Mouse (Mus musculus) heart, embryonic 16.5 days (tissue): ENCODE results near the gene Prss56. TPM values are rescaled to one million over a fixed set of nuclear protein-coding genes. Genes with fewer than 3 reads are reported as not detected.
A peak's percentile ranks its signal among the peaks of the same experiment; 100 is the strongest.

Experiments
- ATAC-seq: fragments of 200-750 bp; cut with Nextera tagmentation; replicated peaks from 2 replicates; pipeline ENCODE4 v1.8.0; 2017; ENCODE audit warnings: moderate number of reproducible peaks; ENCODE audit not compliant: insufficient read depth, low FRiP score; ENCODE audit errors: extremely low read depth
- H3K27ac ChIP-seq: fragments of 300-500 bp; sonication (generic); 2 replicates; pipeline ENCODE4 v1.5.1; 2014; ENCODE audit warnings: mild to moderate bottlenecking, low read length, control low read depth, moderate library complexity
- H3K27me3 ChIP-seq: fragments of 300-500 bp; sonication (generic); 2 replicates; pipeline ENCODE4 v1.6.1; 2014; ENCODE audit warnings: low read length, mixed read lengths; ENCODE audit not compliant: control insufficient read depth, insufficient read depth
- H3K36me3 ChIP-seq: fragments of 300-500 bp; sonication (generic); 2 replicates; pipeline ENCODE4 v1.6.1; 2014; ENCODE audit not compliant: control insufficient read depth, insufficient read depth
- H3K4me1 ChIP-seq: fragments of 300-500 bp; sonication (generic); 2 replicates; pipeline ENCODE4 v1.6.1; 2014; ENCODE audit warnings: low read length, mixed read lengths; ENCODE audit not compliant: control insufficient read depth, insufficient read depth
- H3K4me2 ChIP-seq: fragments of 300-500 bp; sonication (generic); 2 replicates; pipeline ENCODE4 v1.6.1; 2014; ENCODE audit warnings: low read depth, mild to moderate bottlenecking, control low read depth, low read length
- H3K4me3 ChIP-seq: fragments of 300-500 bp; sonication (generic); 2 replicates; pipeline ENCODE4 v1.5.1; 2014; ENCODE audit warnings: mild to moderate bottlenecking, control low read depth, low read length
- H3K9ac ChIP-seq: fragments of 300-500 bp; sonication (generic); 2 replicates; pipeline ENCODE4 v1.6.1; 2014; ENCODE audit warnings: low read length, control low read depth
- H3K9me3 ChIP-seq: fragments of 300-500 bp; sonication (generic); replicated peaks from 2 replicates; pipeline ENCODE4 v1.6.1; 2016; ENCODE audit warnings: low read length; ENCODE audit not compliant: control insufficient read depth
- WGBS: fragments of 180-500 bp; shearing (Covaris S2); extraction: QIAGEN DNeasy Blood & Tissue Kit; methylation state at CpG from one replicate; pipeline ENCODE4 v1.1.7; 2014; 5-methylcytosine and 5-hydroxymethylcytosine counted together
- polyA plus RNA-seq: library from polyadenylated mRNA; unstranded; fragments of >200 nt; fragmentation: Nextera tagmentation; extraction: Ambion mirVana; gene quantifications from 2 replicates; pipeline ENCODE4 v1.2.1, GENCODE M21; 2015

The Prss56 gene
- polyA plus RNA-seq, 1 experiment from 2014 or later = not detected

DNA sequence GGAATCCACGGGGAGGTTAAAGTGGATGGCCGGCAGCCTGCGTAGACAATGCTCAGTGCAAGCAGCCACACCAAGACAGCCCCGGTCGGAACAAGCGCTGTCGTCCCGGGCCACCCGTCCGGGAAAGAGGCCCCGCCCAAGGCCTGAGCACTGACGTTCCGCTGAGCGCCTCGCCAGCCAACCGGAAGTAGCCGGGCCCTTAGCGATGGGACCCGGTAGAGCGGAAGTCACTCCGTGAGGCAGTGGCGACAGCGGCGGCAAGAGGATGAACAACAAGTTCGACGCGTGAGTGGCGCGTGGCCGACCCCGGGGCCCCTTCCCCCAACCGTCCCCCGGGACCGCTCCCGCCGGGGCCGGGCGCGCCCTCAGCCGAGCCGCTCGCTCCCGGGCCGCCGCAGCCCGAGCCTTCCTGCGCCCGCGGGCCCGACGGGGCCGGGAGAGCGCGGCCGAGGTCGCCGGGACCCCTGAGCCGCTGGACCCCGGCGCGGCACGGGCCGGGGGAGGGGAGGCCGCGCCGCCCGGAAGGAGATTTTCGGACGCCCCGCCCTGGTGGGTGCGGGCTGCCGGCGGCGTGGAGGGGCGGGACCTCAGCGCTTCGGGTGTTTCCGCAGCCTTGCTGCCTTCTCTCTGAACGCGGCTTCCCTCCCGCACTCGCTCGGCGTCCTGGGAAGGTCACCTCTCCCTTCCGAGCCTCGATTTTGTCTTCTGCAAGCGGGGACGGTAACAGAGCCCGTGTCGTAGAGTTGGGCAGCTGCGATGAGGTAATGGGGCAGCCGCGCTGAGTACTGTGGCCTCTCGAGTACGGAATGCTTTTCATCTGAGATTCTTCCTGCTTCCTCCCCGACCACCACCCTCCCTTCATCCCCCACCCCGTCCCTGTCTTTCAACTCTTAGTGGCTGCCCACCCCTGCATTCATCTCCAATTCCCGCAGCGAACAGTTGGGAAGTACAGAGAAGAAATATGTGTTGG is 30.9 kb downstream of the Prss56 start, which contains the start of gene Eif4e2:
Gene Eif4e2 (plus strand): TSS at position 180 of the 970 bp plus-strand sequence.
- H3K4me1 ChIP-seq = peaks cover 24% of the 10 kb centered on the region
- H3K4me3 ChIP-seq = peak within 1 kb of the TSS; percentile 82
- H3K4me2 ChIP-seq = peak within 1 kb of the TSS; percentile 92
- peak within 1 kb of the TSS; percentile 99 for H3K27ac ChIP-seq
- H3K9ac ChIP-seq = peak within 1 kb of the TSS; percentile 95
- under 1% methylated on average over 82 of the region's 99 CpGs for WGBS
- no peaks in the 10 kb centered on the region for H3K9me3 ChIP-seq
- no peaks in the 10 kb centered on the region for H3K27me3 ChIP-seq
- ATAC-seq = peak; percentile 97
- no peaks in the 10 kb centered on the region for H3K36me3 ChIP-seq

DNA sequence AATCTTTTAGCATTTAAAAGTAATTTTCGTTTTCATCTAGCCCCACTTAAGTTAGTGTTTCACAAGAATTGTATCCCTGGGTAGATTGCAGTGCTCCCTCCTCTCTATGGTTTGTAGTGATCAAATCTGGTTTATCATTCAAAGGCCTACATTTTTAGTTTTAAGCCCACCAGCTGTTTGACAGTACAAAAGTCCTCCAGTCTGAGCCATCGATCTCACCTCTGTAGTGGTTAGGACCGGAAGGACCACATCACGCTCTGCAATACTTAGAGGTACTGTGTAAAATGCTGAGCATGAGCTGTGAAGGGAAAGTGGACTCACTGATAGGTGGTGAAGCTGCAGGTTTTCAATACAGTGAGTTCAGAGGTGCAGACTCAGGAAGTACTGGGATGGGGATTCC is 31.6 kb downstream of the Prss56 start:
- ATAC-seq = no peak
- peaks cover 24% of the 10 kb centered on the region for H3K4me1 ChIP-seq
- H3K27me3 ChIP-seq = no peaks in the 10 kb centered on the region
- H3K9ac ChIP-seq = peak overlapping the region; percentile 95
- no peaks in the 10 kb centered on the region for H3K9me3 ChIP-seq
- H3K36me3 ChIP-seq = peaks cover 5% of the 10 kb centered on the region
- WGBS = 6% methylated on average over 4 of the region's 4 CpGs
- peak overlapping the region; percentile 99; the same call in 1 of the 2 replicates for H3K27ac ChIP-seq
- H3K4me3 ChIP-seq = peak overlapping the region; percentile 82
- peak overlapping the region; percentile 92 for H3K4me2 ChIP-seq

DNA sequence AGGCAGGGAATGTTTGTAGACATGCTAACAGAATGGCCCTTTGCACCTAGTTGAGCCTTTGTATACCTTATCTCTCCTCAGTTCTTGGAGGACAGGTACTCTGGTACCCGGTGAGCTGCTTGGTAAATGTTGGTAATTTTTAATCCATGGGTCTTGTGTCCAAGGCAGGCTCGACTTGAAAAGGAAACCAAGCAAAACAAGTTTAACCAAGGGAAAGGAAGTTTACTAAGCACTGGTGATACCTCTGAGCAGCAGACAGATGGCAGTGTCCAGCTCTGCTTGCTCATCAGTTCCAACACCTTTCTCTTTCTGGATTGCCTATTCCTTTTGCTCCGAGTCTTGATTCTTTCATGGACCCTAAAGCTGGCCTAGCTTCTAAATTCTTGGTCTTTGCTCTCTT is 34.8 kb downstream of the Prss56 start:
- H3K27me3 ChIP-seq = no peaks in the 10 kb centered on the region
- H3K4me2 ChIP-seq = no peak overlapping the region
- H3K36me3 ChIP-seq = peaks cover 34% of the 10 kb centered on the region
- H3K9ac ChIP-seq = no peak overlapping the region
- 60% methylated on average over 3 of the region's 3 CpGs for WGBS
- H3K27ac ChIP-seq = no peak overlapping the region
- no peaks in the 10 kb centered on the region for H3K9me3 ChIP-seq
- ATAC-seq = no peak
- H3K4me3 ChIP-seq = no peak overlapping the region
- peaks cover 23% of the 10 kb centered on the region for H3K4me1 ChIP-seq

DNA sequence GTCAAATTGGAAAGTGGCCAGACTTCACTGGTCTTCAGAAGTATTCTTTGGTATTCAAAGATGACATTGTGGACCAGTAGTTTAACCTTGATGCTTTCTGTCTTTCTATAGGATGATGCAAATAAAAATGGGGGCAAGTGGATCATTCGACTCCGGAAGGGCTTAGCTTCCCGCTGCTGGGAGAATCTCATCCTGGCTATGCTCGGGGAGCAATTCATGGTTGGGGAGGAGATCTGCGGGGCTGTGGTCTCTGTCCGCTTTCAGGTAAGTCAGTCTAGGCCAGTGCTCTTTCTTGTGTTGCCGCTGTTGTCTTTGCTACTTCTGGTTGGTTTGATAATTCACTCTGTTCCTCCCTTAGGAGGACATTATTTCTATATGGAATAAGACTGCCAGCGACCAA is 42.6 kb downstream of the Prss56 start:
- no peak overlapping the region for H3K27ac ChIP-seq
- H3K4me1 ChIP-seq = no peaks in the 10 kb centered on the region
- 94% methylated on average over 8 of the region's 8 CpGs for WGBS
- no peaks in the 10 kb centered on the region for H3K27me3 ChIP-seq
- H3K4me2 ChIP-seq = no peak overlapping the region
- no peaks in the 10 kb centered on the region for H3K9me3 ChIP-seq
- no peak overlapping the region for H3K9ac ChIP-seq
- ATAC-seq = no peak
- H3K4me3 ChIP-seq = no peak overlapping the region
- H3K36me3 ChIP-seq = peaks cover 79% of the 10 kb centered on the region

DNA sequence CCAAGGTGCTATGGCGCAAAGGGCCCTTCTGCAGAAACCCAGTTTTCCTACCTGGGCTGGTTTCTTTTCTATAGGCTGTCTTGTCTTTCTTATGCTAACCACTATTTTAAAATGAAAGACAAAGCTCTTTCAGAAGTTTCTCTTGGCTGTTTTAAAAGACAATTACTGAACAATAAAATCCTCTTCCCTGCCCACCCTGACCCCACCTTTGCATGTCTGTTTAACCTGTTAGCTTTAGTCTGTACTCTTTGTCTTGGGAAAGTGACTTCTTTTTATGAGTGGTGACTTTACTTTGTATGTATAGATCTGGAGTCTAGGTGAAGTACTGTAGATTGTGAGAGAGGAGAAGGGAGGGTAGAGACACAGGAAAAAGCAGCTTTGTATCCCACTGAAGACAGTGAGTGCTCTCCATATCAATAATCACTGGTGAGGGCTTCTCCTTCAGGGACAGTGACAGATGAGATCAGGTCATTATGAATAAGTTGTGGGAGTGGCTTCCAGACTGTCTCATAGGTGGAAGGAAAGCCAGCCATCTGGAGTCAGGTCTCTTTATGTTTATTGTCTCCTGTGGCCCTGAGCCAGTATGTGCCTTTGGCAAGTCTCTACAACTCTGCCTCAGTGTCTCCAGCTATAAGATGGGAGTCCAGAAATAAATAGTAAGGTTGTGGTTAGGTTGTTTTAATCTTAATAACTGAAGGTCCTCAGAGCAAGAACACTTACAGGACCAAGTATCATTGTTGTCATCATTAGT is 43.5 kb downstream of the Prss56 start:
- WGBS = 95% methylated on average over 1 of the region's 1 CpGs

DNA sequence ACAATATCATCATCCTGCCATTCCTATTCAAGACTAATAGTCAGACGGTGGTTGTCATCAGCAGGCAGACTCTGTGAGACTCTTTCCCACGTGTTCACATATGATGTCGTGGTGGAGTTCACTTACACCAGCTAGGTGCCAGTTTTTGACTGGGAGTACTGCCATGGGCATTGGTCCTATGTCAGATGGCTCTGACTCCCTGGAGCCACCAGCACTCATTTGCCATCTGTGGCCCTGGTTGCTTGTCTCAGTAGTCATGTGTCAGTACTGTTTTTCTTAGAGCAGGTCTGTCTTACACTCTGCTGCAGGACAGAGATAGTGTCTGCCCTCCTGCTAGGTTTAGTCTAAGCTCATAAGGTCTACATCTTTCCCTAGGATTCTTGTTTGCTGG is 44.0 kb downstream of the Prss56 start:
- no peak overlapping the region for H3K4me3 ChIP-seq
- H3K4me1 ChIP-seq = no peaks in the 10 kb centered on the region
- no peak overlapping the region for H3K27ac ChIP-seq
- WGBS = 84% methylated on average over 3 of the region's 3 CpGs
- no peak for ATAC-seq
- no peaks in the 10 kb centered on the region for H3K9me3 ChIP-seq
- no peak overlapping the region for H3K4me2 ChIP-seq
- H3K9ac ChIP-seq = no peak overlapping the region
- no peaks in the 10 kb centered on the region for H3K27me3 ChIP-seq
- peaks cover 71% of the 10 kb centered on the region for H3K36me3 ChIP-seq

More for the DNA sequence above, 43.5 kb downstream of the Prss56 start:
- no peaks in the 10 kb centered on the region for H3K4me1 ChIP-seq
- ATAC-seq = no peak
- no peaks in the 10 kb centered on the region for H3K27me3 ChIP-seq
- no peak overlapping the region for H3K27ac ChIP-seq
- no peak overlapping the region for H3K9ac ChIP-seq
- H3K4me3 ChIP-seq = no peak overlapping the region
- no peaks in the 10 kb centered on the region for H3K9me3 ChIP-seq
- peaks cover 71% of the 10 kb centered on the region for H3K36me3 ChIP-seq
- no peak overlapping the region for H3K4me2 ChIP-seq

DNA sequence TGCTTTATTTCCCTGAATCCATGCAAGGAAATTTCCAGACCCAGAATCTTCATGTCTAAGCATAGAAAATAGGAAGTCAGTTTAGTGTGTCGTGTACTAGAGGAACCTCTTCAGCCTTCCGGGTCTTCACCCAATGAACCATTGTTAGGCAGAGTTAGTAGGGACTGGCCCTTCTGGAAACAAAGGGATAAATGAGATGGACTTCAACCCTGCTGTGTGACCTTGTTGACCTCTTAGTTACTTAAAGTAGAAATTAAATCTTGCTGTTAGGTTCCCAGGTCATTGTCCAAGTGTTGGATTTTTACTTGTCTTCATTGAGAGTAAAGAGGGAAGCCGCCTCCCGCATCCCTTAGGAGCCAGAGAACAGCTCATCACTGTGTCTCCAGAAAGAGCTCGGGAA is 47.5 kb downstream of the Prss56 start:
- no peak overlapping the region for H3K4me3 ChIP-seq
- WGBS = 87% methylated on average over 5 of the region's 5 CpGs
- no peak for ATAC-seq
- no peak overlapping the region for H3K9ac ChIP-seq
- H3K27ac ChIP-seq = no peak overlapping the region
- no peaks in the 10 kb centered on the region for H3K4me1 ChIP-seq
- H3K36me3 ChIP-seq = peaks cover 57% of the 10 kb centered on the region
- no peaks in the 10 kb centered on the region for H3K9me3 ChIP-seq
- no peaks in the 10 kb centered on the region for H3K27me3 ChIP-seq
- H3K4me2 ChIP-seq = no peak overlapping the region

DNA sequence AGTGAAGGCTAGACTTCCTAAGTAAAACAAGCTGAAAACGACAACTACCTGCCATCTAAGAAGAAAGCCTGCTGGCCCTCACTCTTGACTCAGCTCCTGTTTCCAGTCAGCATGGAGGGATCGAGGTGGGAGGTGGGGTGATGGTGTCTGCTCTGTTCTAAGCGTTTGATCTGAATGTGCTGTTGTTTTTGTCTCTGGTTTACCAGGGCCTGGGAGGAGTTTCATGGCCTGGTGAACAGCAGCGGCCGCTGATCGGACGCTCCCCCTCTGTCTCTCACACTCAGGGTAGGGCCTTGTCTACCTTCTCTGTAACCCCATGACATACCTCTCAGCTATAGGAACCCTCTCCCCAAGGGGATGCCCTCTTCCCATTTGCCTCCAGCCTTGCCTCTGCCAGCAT is 49.1 kb downstream of the Prss56 start:
- Histone ChIP-seq H3K4me1 (no peaks in the 10 kb centered on the region), H3K9ac (no peak overlapping the region), H3K27me3 (no peaks in the 10 kb centered on the region), H3K36me3 (peaks cover 46% of the 10 kb centered on the region), H3K4me3 (no peak overlapping the region), H3K9me3 (no peaks in the 10 kb centered on the region), H3K4me2 (no peak overlapping the region), H3K27ac (no peak overlapping the region)
- 80% methylated on average over 7 of the region's 7 CpGs for WGBS
- ATAC-seq = no peak
